Mouse (Mus musculus) ZHBTc4 (cell line): Measurements from ENCODE around the gene Hoxc10.
A peak's percentile ranks its signal among the peaks of the same experiment; 100 is the strongest.

Experiments
- DNase-seq: peaks from one replicate; pipeline ENCODE4 v3.0.0-alpha.2; 2011; ENCODE audit warnings: low read depth, low spot score

The Hoxc10 gene

DNA sequence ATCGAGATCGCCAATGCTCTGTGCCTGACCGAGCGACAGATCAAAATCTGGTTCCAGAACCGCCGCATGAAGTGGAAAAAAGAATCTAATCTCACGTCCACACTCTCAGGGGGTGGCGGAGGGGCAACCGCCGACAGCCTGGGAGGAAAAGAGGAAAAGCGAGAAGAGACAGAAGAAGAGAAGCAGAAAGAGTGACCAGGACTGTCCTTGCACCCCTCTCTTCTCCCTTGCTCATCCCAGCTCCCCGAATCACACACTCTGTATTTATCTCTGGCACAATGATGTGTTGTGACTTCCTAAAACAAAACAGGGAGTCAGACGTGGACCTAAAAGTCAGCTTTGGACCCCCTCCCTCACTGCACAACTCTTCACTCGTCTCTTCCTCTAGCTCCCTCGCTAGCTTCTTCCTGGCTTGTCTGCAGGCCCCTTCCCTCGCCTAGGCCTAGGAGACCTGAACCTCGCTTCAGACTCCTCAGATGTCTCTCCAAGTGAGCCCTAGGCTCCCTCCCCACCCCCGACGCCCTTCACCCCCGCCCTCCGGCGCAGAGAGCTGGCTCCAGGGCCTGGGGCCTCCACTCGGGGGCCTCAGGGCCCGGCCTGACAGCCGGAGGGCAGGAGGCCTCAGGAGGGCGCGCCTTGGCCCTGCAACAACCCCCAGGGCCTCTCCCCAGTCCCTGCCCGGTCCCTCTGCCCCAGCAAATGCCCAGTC is 44.4 kb downstream of the Hoxc10 start:
- no peak for DNase-seq

DNA sequence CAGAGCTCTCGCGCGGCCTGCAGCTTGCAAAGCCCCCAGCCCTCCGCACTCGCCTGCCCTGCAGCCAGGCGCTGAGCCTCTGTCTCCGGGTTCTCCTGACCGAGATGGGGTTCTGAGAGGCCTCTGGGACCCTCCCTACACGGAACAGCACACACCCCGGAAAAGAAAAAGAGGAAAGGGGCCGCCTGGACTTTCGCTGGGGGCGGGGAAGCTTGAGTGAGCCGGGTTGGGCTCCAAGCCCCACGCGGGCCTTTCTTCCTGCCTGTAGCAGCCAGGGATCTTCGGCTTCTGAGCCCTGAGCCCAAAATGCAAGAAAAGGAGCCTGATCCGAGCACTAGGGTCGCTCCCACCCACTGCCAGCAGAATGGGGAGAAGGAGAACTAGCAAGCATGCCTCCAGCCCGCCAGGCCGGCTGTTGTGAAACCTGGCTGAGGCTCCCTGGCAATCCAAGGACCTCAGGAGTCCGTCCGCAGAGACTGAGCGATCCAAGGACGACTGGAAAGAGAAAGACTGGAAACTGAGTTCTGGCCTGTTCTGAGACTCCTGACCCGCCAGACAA is 45.4 kb downstream of the Hoxc10 start:
- peak; percentile 53 for DNase-seq

DNA sequence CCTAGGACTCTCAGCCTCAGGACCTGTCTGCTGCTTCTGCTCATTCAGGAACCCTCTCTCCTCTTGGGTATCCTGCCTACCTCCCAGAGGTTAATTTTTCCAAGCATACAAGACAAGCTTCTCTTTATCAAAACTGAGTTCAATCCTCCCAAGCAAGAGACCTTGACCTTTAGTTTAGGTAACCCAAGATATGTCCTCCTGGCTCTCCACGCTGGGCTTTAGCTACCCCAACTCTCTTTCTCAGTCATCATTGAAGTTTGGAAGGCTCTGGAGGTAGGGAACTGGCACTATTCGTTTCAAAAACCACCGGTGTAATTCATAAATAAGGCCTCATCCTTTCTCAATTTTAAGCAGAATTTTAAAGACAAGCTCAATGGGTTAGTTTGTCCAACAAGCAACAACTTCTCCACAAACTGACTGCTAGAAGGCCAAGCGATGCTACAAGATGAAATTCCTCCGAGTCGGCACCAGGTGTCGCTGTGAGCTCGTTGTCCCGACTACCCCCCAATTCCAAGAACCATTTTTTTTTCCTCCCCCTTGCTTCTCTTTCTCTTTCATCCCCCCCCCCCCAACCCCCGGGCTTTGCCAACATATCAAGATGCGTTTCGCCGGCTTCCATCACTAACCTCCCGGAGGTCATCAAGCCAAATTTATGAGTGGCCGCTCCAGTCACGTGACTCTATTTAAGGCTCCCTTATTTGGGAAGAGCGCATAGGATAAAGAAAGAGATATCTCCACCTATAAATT is 46.8 kb downstream of the Hoxc10 start:
- DNase-seq = peak; percentile 73

DNA sequence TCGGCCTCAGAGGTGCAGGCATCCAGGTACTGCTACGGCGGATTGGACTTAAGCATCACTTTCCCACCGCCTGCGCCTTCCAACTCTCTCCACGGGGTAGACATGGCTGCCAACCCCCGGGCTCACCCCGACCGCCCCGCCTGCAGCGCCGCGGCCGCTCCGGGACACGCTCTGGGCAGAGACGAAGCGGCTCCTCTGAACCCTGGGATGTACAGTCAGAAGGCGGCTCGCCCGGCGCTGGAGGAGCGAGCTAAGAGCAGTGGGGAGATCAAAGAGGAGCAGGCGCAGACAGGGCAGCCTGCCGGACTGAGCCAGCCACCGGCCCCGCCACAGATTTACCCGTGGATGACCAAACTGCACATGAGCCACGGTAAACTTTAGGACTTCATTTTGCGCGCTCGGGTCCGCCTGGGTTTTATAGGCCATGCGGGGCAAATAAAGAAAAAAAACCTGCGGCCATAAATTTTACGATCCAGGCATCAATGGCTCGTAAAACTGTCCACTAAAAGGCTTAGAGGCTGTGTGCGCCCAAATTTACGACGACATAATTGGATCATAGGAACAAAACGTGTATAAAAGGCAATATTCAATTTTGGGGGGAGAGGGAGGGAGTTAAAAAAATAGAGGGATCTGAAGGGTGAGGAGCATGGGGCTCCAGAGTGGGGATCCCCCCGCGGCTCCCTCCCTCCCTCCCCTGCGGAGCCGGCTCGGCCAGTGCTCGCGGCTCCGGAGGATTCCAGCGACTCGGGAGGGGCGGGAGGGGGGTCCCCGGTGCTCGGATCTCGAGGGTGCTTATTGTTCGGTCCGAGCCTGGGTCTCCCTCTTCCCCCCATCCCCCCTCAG is 47.8 kb downstream of the Hoxc10 start:
- peak; percentile 83 for DNase-seq

DNA sequence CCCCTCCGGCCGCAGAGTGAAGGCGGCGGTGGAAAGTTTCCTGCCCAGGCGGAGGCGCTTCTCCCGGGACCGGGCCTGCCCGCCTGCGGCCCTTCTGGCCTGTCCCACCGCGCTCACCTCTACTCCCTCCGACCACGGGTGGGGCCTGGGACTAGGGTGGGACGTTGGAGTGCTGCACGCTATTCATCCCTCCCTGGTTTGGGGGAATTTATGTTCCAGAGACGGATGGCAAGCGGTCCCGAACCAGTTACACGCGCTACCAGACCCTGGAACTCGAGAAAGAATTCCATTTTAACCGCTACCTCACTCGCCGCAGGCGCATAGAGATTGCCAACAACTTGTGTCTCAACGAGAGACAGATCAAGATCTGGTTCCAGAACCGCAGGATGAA is 48.4 kb downstream of the Hoxc10 start:
- peak; percentile 62 for DNase-seq

DNA sequence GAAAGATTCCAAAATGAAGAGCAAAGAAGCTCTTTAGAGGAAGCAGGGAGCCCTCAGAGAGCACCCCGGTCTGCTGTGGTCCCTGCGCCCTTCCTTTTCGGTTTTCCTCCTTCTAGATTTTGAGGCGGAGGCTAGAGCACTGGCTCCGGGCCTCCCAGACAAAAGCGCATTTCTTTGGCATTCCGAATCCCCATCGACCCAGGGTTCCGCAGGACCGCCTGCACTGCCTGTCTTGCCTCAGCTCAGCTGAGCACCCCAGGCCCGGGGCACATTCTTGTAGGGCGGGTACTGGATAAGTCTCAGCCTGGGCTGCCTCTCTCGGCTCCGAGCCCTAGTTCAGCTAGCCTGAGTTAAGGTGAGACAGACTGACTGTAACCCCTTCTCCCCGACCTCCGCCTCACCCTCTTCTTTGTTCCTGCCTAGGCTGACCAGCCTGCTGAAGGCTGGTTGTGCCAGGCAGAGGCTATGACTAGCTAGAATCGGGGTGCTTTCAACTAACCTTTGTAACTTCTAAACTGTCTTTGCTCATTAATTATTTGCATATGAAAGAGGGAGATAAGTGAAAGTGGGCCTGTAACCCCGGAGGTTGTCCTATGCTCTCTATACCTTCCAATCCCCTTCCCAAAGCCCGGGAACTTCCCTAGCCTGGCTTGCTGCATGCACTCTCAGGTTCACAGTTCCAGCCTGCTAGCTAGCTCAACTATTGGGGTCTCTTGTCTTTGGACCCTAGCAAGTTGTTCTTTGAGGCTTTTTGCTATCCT is 49.0 kb downstream of the Hoxc10 start:
- peak; percentile 81 for DNase-seq

DNA sequence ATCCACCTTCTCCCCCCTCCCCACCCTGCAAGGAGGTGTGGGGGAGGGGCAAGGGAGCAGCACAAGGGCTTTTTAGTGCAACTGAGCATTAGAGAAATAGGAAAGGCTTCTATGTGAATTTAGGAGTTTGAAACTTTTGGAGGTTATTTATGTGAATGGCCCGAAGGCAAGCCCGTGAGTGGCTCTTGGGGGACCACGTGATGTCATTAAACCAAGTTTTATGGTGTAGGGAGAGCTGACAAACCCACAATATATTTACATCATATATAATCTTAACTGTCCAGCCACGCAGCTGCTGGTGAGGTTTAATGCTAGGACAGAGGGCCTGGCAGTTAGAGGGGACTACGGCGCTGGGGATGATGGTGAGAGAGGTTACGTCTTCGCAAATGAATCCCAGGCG is 52.0 kb downstream of the Hoxc10 start, which contains the start of gene Hoxc4:
Hoxc4 (plus strand) TSS at position 299 of the 400 bp plus-strand sequence.
- no peak for DNase-seq

DNA sequence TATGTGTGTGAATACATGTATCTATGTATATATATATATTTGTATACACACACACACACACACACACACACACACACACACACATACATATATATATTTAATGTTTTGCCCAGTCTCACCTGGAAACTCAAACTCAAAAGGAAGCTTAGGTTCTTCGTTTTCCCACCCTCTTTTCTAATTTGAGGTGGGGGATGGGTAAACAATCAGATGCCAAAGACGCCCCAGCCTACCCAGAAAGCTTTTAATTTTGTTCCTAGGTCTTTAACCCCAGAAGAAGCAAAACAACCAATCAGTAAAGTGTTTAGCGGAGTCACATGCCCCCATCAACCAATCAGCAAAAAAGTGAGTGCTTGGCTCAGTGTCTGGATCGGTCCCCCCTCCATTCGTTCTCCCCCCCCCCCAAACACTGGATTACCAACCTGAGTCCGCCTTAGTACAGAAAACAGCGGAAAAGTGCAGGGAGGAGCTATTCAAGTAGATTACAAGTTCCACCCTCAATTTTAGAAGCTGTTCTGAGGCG is 54.4 kb downstream of the Hoxc10 start:
- DNase-seq = no peak
